Mouse (Mus musculus) myocyte (in vitro differentiated cells): ENCODE results near the gene Scpep1.

Source experiments
- MAX ChIP-seq: IDR thresholded peaks from one replicate; pipeline ENCODE4 v1.6.1; 2011; ENCODE audit warnings: low read depth, mild to moderate bottlenecking, control low read depth
- POLR2A ChIP-seq: IDR thresholded peaks from one replicate; pipeline ENCODE4 v1.6.1; 2011; ENCODE audit warnings: low read depth, mild to moderate bottlenecking, control low read depth, moderate library complexity; ENCODE audit not compliant: insufficient read length
- POLR2AphosphoS2 ChIP-seq: IDR thresholded peaks from one replicate; pipeline ENCODE4 v1.6.1; 2011; ENCODE audit warnings: low read depth, control low read depth; ENCODE audit not compliant: insufficient read length
- TCF12 ChIP-seq: IDR thresholded peaks from one replicate; pipeline ENCODE4 v1.6.1; 2011; ENCODE audit warnings: mild to moderate bottlenecking, control low read depth; ENCODE audit not compliant: poor library complexity, insufficient read depth, severe bottlenecking
- USF1 ChIP-seq: IDR thresholded peaks from one replicate; pipeline ENCODE4 v1.6.1; 2011; ENCODE audit warnings: low read depth, mild to moderate bottlenecking, control low read depth, moderate library complexity

- TF ChIP-seq POLR2A, result no peak
- no peak for TF ChIP-seq TCF12
- no peak for TF ChIP-seq MAX
- no peak for TF ChIP-seq USF1
- no peak for TF ChIP-seq POLR2AphosphoS2
Observed at GRCm38 (mm10) chr11:88888996-88889395, 66.3 kb downstream of the Scpep1 start.
